Mouse (Mus musculus): Measurements from ENCODE around the gene Hnrnpk.

DNA sequence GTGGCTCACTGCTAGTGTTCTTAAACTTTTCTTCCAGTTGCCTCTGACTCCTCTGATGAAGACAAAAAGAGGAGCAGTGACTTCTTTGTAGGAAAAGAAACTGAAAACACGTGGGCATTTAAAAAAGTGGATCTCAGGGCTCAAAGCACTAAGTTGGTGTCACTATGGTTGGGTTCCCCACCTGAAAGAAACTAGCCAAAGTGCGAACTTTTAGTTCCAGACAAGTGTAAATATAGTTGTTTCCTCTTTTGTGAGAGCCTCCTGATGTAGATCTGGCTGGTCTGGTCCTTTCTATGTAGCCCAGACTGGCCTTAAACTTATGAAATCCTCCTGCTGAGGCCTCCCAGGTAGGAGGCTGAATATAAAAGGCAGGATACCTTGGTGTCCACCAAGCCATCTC lies 43.4 kb upstream of the Hnrnpk start:
- TF ChIP-seq CTCF (IDR thresholded peaks at IDR 0.05; ENCODE audit: low read depth) (no peak), EP300 (IDR thresholded peaks at IDR 0.05; ENCODE audit: low read depth) (no peak)

All from heart, postnatal 0 days (tissue).